Mouse (Mus musculus) kidney, postnatal 0 days (tissue): ENCODE results near the gene Tgfb1. TPM values are rescaled to one million over a fixed set of nuclear protein-coding genes. Genes with fewer than 3 reads are reported as not detected.

Source experiments
- ATAC-seq: fragments of 200-750 bp; cut with Nextera tagmentation; replicated peaks from 2 replicates; pipeline ENCODE4 v1.8.0; 2017; ENCODE audit warnings: low read depth, moderate number of reproducible peaks, moderate TSS enrichment, moderate library complexity; ENCODE audit not compliant: low FRiP score
- DNase-seq: peaks from one replicate; pipeline ENCODE4 v3.0.0-alpha.2; 2016; ENCODE audit warnings: low spot score
- H3K27ac ChIP-seq: fragments of 300-500 bp; sonication (generic); 2 replicates; pipeline ENCODE4 v1.5.1; 2014; ENCODE audit warnings: mild to moderate bottlenecking
- H3K27me3 ChIP-seq: fragments of 300-500 bp; sonication (generic); 2 replicates; pipeline ENCODE4 v1.6.1; 2014; ENCODE audit warnings: low read length, mixed read lengths; ENCODE audit not compliant: insufficient read depth
- H3K36me3 ChIP-seq: fragments of 300-500 bp; sonication (generic); 2 replicates; pipeline ENCODE4 v1.6.1; 2014; ENCODE audit warnings: low read length, mixed read lengths; ENCODE audit not compliant: insufficient read depth
- H3K4me1 ChIP-seq: fragments of 300-500 bp; sonication (generic); replicated peaks from 2 replicates; pipeline ENCODE4 v1.6.1; 2014; ENCODE audit warnings: antibody characterized with exemption, low read length, mixed read lengths; ENCODE audit not compliant: insufficient read depth
- H3K4me2 ChIP-seq: fragments of 300-500 bp; sonication (generic); 2 replicates; pipeline ENCODE4 v1.6.1; 2014; ENCODE audit warnings: mild to moderate bottlenecking, low read length, moderate library complexity, mixed read lengths
- H3K4me3 ChIP-seq: fragments of 300-500 bp; sonication (generic); replicated peaks from 2 replicates; pipeline ENCODE4 v1.5.1; 2014; ENCODE audit warnings: low read depth, low read length
- H3K9ac ChIP-seq: fragments of 300-500 bp; sonication (generic); 2 replicates; pipeline ENCODE4 v1.6.1; 2014; ENCODE audit warnings: low read depth, low read length
- H3K9me3 ChIP-seq: fragments of 300-500 bp; sonication (generic); replicated peaks from 2 replicates; pipeline ENCODE4 v1.6.1; 2016; ENCODE audit warnings: low read length, inconsistent platforms, mixed read lengths
- CTCF ChIP-seq: IDR thresholded peaks from 2 replicates; pipeline ENCODE4 v1.5.1; 2016; ENCODE audit warnings: antibody characterized with exemption, low read depth, mild to moderate bottlenecking, moderate library complexity
- WGBS: fragments of 180-500 bp; shearing (Covaris S2); extraction: QIAGEN DNeasy Blood & Tissue Kit; methylation state at CpG from one replicate; pipeline ENCODE4 v1.1.7; 2014; 5-methylcytosine and 5-hydroxymethylcytosine counted together
- polyA plus RNA-seq: library from polyadenylated mRNA; unstranded; fragments of >200 nt; fragmentation: Nextera tagmentation; extraction: Ambion mirVana; gene quantifications from 2 replicates; pipeline ENCODE4 v1.2.1, GENCODE M21; 2015

Tgfb1 gene
- polyA plus RNA-seq, 1 experiment from 2014 or later, result 3.6 TPM

DNA sequence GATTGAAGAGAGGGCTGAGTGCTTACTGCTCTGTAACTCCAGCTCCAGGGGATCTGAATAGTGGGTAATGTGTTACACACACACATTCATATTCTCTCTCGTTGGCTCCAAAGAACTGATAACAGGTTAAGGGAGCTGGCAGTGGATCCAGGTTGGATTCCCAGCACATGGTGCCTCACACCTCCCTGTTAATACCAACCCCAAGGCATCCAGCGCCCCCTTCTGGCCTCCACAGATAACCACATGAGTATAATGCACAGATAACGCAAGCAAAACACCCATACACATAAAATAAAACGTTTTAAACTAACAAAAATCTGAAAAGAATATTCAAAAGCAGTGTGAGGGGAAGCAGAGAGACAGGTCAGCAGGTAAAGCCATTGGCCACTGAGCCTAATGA, 14.4 kb upstream of the Tgfb1 start:
- Histone ChIP-seq H3K27me3 (no peaks in the 10 kb centered on the region), H3K9me3 (no peaks in the 10 kb centered on the region), H3K9ac (no peak overlapping the region), H3K27ac (no peak overlapping the region), H3K4me2 (no peak overlapping the region), H3K4me3 (no peak overlapping the region), H3K4me1 (no peaks in the 10 kb centered on the region), H3K36me3 (peaks cover 10% of the 10 kb centered on the region; the same call in 1 of the 2 replicates)
- 0 out of 2 replicates have a peak, but pooled peaks have one; percentile 12 for TF ChIP-seq CTCF
- 57% methylated on average over 4 of the region's 4 CpGs for WGBS
- ATAC-seq (no peak), DNase-seq (no peak)

DNA sequence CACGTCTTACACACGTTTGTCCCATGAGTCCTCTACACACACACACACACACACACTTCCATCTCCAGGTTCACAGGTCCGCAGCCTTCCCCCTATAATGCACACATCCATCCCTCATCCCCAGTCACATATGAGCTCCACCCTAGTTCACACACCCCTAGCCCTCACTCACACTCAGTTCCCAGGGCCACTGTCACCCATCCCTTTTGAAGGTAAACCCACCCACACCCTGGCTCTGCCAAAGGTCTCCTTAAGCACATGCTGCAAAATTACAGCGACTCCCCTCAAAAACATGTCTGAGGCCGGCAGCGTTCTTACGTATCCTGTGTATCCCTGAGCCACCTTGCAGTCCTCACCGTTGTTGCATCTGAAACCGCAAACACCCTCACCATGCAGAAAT, 12.5 kb upstream of the Tgfb1 start:
- Histone ChIP-seq H3K27ac (no peak overlapping the region), H3K27me3 (no peaks in the 10 kb centered on the region), H3K4me1 (no peaks in the 10 kb centered on the region), H3K9ac (no peak overlapping the region), H3K9me3 (no peaks in the 10 kb centered on the region), H3K4me2 (0 out of 2 replicates have a peak overlapping the region, but pooled peaks have one; percentile 58), H3K36me3 (no peaks in the 10 kb centered on the region), H3K4me3 (no peak overlapping the region)
- TF ChIP-seq CTCF, result no peak
- ATAC-seq (no peak), DNase-seq (no peak)
- WGBS, result 25% methylated on average over 9 of the region's 9 CpGs

DNA sequence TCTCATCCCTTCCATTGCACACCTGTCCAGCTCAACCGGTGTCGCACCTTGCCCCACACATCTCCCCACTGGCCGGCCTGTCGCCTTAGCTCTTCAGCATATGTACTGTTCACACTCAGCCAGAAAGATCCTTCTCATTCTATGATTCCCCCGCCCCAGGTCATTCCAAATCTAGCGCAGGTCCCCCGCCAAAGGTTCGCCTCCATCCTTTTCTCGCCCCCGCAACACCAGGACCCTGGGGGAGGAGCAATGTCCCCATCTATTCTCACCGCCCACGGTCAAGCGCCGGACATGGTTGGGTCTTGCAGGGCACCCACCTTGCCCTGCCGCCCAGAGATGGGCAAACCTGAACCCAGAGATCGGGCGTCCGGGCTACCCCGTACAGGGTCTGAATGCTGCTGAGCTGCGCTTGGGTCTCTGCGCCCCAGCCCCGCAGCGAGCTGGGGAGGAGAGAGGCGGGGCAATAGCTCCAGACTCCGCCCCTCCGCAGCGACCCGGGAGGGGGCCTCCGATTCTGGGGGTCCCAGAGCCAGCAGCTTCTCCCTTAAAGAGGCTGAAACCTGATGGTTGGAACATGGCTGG, 12.0 kb upstream of the Tgfb1 start, which contains the start of gene Tmem91:
Gene Tmem91, minus strand, starts transcription at position 448 of the 582 bp plus-strand sequence.
- 4% methylated on average over 29 of the region's 29 CpGs for WGBS
- H3K9ac ChIP-seq, result peak within 1 kb of the TSS; percentile 23; the same call in 1 of the 2 replicates
- peak within 1 kb of the TSS; percentile 58 for H3K4me2 ChIP-seq
- DNase-seq (no peak), ATAC-seq (no peak)
- no peaks in the 10 kb centered on the region for H3K36me3 ChIP-seq
- H3K27ac ChIP-seq, result no peak within 1 kb of the TSS
- no peaks in the 10 kb centered on the region for H3K9me3 ChIP-seq
- H3K27me3 ChIP-seq, result no peaks in the 10 kb centered on the region
- no peak for TF ChIP-seq CTCF
- H3K4me1 ChIP-seq, result no peaks in the 10 kb centered on the region
- peak within 1 kb of the TSS; percentile 27 for H3K4me3 ChIP-seq

DNA sequence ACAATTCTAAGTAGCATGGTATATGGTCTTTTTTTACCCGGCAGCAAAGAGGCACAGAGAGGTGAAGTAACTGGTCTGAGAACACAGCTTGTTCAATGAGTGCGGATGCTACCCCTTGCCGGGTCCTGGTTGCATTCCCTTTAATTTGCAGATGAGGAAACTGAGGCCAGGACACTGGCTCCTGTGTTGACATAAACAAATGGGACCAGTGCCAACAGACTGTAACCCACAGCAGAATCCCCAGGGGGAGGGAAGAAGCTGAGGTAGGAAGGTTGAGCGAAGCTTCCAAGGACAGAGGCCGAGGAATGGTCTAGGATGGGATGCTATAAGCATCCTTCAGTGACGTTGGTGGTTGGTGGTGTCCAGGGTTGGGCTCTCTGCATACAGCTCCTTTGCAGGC, 11.4 kb upstream of the Tgfb1 start:
- Histone ChIP-seq H3K9me3 (no peaks in the 10 kb centered on the region), H3K4me2 (no peak overlapping the region; the same call in 1 of the 2 replicates), H3K4me3 (peak overlapping the region; percentile 27; the same call in 1 of the 2 replicates), H3K9ac (no peak overlapping the region), H3K27ac (no peak overlapping the region), H3K4me1 (no peaks in the 10 kb centered on the region), H3K27me3 (no peaks in the 10 kb centered on the region), H3K36me3 (no peaks in the 10 kb centered on the region)
- DNase-seq, result no peak
- 50% methylated on average over 6 of the region's 6 CpGs for WGBS
- ATAC-seq, result no peak
- no peak for TF ChIP-seq CTCF

DNA sequence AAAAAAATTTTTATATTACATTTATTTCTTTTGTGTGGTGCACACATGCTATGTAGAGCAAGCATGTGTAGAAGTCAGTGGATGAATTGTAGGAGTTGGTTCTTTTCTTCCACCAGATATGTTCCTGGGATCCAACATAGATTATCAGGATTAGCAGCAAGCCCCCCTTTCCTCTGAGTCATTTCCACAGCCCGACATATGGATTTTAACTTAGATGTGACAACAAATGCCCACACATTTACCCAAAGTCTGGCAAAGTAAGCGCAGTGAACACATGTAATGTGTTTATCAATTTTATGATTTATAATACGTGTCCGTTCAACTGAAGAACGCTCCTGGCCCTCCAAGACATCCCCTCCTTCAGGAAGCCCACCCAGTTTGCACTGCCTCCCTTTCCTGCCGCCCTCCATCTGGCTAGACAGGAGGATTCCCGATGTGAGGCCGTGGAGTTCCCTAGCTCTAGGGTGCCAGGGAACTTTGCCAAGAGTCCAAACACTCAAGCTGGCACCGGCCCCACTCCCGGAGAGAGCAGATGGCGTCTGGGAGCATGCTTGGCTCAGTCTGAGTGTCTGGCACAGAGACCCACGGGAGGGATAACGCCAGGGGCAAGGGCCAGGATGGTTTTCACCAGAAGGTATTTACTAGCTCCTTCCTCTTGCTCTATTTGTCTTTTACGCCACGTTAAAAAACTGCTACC, 10.6 kb upstream of the Tgfb1 start:
- no peak overlapping the region for H3K9ac ChIP-seq
- H3K4me2 ChIP-seq, result no peak overlapping the region
- no peak for TF ChIP-seq CTCF
- ATAC-seq (no peak), DNase-seq (no peak)
- H3K36me3 ChIP-seq, result no peaks in the 10 kb centered on the region
- H3K27me3 ChIP-seq, result no peaks in the 10 kb centered on the region
- H3K9me3 ChIP-seq, result no peaks in the 10 kb centered on the region
- WGBS, result 62% methylated on average over 15 of the region's 15 CpGs
- H3K27ac ChIP-seq, result no peak overlapping the region
- H3K4me3 ChIP-seq, result no peak overlapping the region
- H3K4me1 ChIP-seq, result 0 out of 2 replicates have a peak, but pooled peaks cover 2% of the 10 kb centered on the region

DNA sequence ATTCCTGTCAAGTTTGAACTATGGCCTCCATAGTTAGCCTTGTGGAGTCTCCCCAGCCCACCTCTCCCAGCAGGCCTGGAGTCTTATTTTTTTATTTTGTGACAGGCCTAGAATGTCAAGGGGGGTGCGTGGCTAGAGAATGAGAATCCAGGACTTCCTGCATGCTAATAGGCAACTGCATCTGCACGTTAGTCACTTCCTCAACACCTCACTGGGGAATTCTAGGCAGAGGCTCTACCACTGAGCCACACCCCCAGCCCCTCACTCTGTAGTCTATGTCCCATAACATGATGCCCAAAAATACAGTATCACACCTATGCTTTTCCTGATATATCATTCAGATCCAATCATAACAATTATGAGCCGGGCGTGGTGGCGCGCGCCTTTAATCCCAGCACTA, 9.8 kb upstream of the Tgfb1 start:
- TF ChIP-seq CTCF, result no peak
- H3K4me3 ChIP-seq, result no peak overlapping the region

More for the DNA sequence above, 9.8 kb upstream of the Tgfb1 start:
- Histone ChIP-seq H3K27me3 (no peaks in the 10 kb centered on the region), H3K4me2 (no peak overlapping the region), H3K27ac (no peak overlapping the region), H3K36me3 (no peaks in the 10 kb centered on the region), H3K9me3 (no peaks in the 10 kb centered on the region), H3K9ac (no peak overlapping the region), H3K4me1 (0 out of 2 replicates have a peak, but pooled peaks cover 4% of the 10 kb centered on the region)
- 90% methylated on average over 7 of the region's 7 CpGs for WGBS
- DNase-seq (no peak), ATAC-seq (no peak)
